Mouse (Mus musculus): ENCODE measurements around the gene Vmn1r206.
"Not testable (repeated sequence)": the region's sequence is repeated elsewhere in the genome, so short reads cannot be mapped to it uniquely, and the experiment has no call there.

Gene Vmn1r206

DNA sequence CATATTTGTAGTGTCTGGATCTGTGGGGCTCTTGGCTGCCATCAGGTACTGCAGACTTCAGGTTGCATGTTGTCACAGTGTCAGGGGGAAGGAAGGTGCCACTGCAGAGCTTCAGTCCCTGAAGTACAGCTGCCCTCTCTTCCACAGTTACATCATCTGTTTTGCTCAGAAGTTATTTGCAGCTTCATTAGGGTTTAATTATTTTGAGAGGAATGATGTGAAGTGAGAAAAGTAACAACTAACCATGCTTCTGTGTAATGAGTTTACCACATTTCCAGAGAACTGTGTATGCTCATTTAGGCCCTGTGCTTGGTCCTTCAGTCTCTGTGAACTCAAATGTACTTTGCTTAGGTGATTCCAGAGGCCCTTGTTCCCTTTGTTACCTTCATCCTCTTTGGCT, at the start of gene Vmn1r206:
Gene Vmn1r206 (minus strand): TSS at position 101 of the 400 bp plus-strand sequence.
- not testable (repeated sequence) for DNase-seq (ENCODE audit: low read depth, low spot score)

DNA sequence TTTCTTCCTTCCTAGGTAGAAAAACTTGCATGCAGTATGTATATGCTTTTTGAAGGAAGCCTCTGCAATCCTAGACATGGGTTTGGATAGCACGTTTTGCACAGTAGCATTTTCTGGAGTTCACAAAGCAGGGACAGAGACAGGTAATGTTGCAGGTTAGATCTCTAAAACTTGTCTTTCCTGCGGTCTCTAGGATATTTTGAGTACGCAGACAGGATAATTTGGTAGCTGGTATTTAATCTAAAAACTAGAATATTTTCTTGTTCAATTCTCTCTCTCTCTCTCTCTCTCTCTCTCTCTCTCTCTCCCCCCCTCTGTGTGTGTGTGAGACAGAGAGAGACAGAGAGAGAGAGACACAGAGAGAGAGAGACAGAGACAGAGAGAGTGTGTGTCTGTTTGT, 31.2 kb downstream of the Vmn1r206 start, which contains the start of gene Vmn1r205:
Gene Vmn1r205 (minus strand): TSS at position 101 of the 400 bp plus-strand sequence.
- DNase-seq (ENCODE audit: low read depth, low spot score): no peak

DNA sequence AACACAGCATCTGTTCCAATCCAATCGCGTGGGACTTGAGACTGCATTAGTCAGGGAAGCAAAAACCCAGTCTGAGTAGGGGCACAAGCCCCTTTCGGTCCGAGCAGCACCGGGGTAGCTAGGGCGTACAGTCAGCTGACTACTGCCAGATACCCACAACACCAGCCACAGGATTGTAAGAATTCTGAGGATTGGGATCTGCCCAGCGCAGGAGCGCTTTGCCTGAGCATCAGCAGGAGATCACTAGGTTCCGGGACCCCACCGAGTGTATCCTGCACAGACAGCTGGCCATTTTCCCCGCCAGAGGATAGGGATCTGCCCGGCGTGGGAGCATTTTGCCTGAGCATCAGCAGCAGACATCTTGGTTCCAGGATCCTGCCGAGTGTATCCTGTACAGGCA, 40.7 kb downstream of the Vmn1r206 start:
- not testable (repeated sequence) for DNase-seq (ENCODE audit: low read depth, low spot score)

DNA sequence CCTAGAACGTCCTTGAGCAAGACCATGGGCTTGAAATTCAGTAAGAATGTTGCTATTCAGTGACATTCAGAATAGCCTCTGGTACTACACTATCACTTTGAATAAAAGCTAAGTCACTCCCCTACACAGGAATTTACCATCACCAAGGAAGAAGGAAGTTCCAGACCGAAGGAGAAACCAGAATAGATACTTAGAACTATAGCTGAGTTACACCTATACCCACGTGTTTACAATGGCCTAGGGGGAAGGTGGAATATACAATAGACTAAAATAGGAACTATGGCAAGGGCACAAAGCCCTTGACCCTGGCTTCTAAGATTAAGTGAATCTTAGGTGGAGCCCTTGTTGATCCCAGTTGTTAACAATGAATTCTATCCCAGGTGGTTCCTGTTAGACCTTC, 49.1 kb downstream of the Vmn1r206 start:
- DNase-seq (ENCODE audit: low read depth, low spot score): not testable (repeated sequence)
